Mouse (Mus musculus) kidney, postnatal 36 days (tissue): Measurements from ENCODE around the gene Dach1.
A peak's percentile ranks its signal among the peaks of the same experiment; 100 is the strongest.

Source experiments
- DNase-seq, 2 experiments: peaks; one replicate each; pipeline ENCODE4 v3.0.0; 2021 to 2022; ENCODE audit warnings: mixed read lengths in 2 of 2

Dach1 gene

GRCm38 (mm10) chr14:98108764-98109163, 60.8 kb downstream of the Dach1 start:
- DNase-seq, result no peak

DNA sequence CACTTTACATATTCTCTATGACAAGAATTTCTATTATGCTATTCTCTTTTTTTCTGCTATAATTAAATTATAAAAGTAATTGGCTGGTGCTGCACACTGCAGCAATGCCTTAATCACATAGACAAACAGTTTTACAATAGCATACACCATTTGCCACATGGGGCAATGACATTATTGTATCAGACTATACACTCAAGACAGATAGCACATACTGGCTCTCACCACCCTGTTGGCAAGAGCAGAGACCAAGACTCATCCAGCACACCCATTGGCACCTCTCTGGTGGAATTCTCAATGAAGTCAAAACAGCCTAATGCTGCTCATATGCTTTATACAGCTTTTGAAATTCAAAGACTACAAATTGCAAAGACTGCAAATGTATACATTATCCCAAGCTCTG, 63.4 kb downstream of the Dach1 start:
- DNase-seq, result no peak

- DNase-seq, result no peak
These were observed 65.1 kb downstream of the Dach1 start for GRCm38 (mm10) chr14:98104314-98104955.

DNA sequence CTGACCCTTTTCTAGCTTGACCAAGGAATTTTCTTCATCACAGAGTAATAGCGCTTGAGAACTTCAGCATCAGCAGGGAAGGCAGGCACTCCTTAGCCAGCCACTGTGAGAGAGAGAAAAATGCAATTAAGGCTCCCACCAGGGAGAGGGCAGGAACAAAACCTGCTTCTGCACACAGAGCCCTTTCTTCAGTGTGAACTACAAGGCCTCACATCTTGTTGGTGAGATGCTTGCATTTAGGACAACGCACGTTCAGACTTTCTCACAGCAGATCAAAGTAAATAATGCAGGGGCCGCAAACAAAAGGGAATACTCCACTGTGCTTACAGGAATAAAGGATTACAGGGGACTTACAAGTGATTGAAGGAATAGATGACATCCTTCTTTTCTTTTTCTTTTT, 74.3 kb downstream of the Dach1 start:
- DNase-seq, result no peak

DNA sequence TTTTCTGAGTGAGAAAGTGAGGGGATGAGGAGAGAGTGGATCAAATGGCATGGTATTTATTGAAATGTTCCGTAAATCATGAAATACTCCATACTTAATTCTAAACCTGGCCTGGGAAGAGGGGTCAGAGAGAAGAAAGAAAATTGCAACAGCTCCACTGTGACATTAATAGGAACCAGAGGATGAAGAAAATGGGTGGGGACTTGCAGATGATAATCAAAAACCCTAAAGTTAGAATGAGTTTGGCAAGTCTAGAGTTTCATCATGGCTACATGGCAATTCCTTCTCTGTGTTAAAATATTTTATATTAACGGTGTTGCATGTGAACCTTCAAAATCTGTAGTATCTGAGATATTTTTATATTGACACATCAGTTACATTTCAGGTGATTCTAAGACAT, 80.3 kb downstream of the Dach1 start:
- no peak for DNase-seq

DNA sequence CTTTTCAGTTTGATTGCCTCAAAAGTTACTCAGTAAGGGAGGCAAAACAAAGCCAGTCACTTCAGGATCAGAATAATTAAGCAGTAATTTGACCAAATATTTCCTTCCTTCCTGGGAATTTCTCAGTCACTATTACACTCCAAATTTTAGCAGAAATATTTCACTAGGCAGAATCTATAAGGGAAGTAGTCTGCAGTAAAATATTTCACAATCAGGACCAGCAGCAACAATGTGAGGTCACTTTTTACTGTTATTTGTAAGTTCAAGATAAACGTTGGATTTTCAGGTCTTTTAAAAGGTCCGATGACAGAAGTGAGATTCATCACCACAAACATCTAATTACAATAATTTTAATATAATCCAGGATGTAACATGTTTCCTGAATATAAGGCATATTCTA, 82.2 kb downstream of the Dach1 start:
- no peak for DNase-seq

GRCm38 (mm10) chr14:98086794-98087193, 82.8 kb downstream of the Dach1 start:
- no peak for DNase-seq

DNA sequence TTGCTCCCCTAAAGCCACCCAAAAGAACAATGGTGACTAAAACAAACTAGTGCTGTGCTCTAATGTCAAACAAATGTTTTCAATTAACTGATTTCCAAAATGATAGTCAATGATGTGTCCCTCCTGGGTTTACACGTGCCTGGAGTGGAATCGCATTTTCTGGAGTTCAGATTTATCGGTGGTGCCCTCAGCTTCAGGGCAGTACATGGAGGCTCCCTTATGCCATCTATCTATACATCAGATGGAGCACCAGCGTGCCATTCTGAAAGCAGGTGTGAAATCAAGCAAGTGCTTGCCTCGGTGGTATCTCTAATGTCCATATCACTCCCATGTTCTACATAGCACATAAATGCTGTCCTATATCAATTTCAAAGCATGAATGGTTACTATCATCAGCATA, 84.4 kb downstream of the Dach1 start:
- no peak for DNase-seq

GRCm38 (mm10) chr14:98084720-98085119, 84.8 kb downstream of the Dach1 start:
- no peak for DNase-seq

GRCm38 (mm10) chr14:98083419-98083818, 86.1 kb downstream of the Dach1 start:
- no peak for DNase-seq

- peak in 1 of 2 experiments; percentile 15 for DNase-seq
These were observed 89.6 kb downstream of the Dach1 start for GRCm38 (mm10) chr14:98080014-98080413.

- no peak for DNase-seq
These were observed 91.6 kb downstream of the Dach1 start for GRCm38 (mm10) chr14:98077996-98078395.

DNA sequence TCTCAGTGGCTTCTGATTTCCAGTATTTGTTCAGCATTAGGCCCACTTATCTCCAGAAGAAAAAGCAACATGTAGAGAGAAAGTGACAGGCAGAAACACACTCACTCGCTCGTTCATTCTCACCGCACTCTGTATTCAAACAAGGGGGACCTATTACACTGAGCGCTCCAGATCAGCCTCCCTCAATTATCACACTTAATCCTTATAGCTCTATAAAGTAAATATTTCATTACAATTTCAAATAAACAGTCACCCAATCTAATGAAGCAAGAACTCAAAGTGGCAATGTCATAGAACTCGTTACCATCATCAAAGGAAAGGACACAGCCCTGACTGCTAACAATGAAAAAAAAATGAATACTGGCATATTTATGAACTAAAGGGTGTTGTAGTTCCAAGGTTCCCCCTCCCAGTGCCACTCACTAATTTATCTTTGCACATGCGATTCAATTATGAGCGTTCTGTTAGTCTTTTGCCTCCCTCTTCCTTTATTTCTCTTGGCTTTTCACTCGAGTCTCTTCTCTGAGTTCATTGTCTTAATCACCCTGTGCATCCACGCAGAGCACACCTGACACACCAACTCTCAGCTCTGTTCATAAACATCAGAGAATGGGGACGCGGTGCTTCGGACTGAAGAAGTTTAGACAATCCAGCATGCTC, 96.0 kb downstream of the Dach1 start:
- no peak for DNase-seq

DNA sequence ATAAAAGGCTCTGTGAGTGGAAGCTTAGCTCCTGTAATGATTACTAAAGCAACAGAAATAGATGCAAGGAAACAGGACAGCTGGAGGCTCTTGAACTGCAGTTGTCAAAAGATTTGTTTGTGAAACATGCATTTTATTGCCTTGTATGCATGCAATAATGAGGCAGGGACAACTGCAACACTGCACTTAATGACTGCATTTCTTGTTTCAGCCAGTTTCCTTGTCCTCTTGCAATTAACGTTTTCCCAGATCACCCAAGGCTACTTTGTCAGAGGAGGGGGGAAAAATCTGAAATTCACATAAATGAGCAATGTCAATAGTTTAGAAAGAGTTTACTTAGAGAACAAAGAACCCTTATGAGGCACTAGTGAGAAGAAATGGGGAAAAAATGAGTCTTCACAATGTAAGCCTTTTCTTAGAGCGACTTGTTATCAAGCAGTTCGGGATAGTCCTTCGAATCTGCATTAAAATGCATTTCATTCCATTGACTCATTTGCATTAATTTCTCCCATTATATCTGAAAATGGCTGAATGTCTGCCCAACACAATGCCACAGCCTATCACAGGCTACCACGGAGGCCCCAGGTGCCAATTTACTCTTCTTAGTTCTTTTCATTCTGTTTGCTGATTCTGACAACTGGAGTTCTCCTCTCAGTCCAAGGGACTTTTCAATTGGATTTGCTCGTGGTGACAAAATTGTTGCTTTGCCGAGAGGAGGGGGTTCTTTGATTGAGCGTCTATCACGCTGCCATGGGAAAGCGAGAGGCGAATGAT, 96.7 kb downstream of the Dach1 start:
- no peak for DNase-seq

- DNase-seq, result peak; percentile 3 to 24
These were observed 97.7 kb downstream of the Dach1 start for GRCm38 (mm10) chr14:98071877-98072276.

DNA sequence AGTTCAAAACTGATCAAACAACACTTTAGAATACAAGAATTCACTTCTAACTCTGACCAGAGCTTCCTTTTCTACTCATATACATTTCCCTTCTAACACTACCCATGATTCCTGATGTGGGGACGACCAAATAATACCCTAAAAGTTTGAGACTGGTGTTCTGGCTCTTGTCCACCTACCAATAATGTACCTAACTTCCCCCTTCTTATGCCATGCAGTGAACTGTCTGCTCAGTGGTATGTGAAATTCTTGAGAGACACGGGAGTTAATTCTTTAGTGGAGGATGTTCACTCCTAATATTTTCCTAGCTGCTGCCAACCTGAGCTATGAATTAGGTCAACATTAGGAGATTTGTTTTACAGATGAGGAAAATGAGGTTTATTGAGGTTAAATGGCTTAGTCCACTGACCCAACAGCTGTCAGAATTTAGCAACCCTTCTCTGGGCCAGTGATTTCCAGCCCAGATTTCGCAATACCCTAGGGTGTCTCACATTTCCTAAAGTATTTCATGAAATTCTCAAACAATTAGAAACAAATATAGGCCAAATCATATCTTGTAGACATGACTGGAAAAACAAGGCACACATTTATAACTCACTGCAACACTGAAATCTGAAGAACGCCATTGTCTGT, 102.2 kb downstream of the Dach1 start:
- DNase-seq, result peak; percentile 13 to 31

- no peak for DNase-seq
These were observed 105.4 kb downstream of the Dach1 start for GRCm38 (mm10) chr14:98064190-98064589.

GRCm38 (mm10) chr14:98049329-98049728, 120.2 kb downstream of the Dach1 start:
- no peak for DNase-seq

GRCm38 (mm10) chr14:98048403-98048802, 121.2 kb downstream of the Dach1 start:
- no peak for DNase-seq

- no peak for DNase-seq
These were observed 121.9 kb downstream of the Dach1 start for GRCm38 (mm10) chr14:98047670-98048069.

- no peak for DNase-seq
These were observed 122.6 kb downstream of the Dach1 start for GRCm38 (mm10) chr14:98046960-98047359.

DNA sequence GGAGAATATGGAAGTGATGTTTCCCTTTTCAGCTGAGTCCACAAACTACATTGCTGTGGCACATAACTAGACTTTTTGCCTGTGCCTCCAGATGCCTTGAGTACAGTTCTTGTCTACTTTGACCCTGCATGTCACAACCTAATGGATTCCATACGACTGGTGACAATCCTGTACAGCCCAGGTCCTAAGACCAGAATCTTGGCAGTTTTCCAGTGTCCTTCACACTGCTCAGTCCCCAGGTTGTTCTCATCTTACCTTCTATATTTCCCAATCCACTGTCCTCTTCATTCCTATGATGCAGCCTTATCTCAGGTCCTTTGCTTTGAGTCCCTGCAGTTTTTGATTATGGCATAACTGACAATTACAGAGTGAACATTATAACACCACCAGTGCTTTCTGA, 131.0 kb downstream of the Dach1 start:
- DNase-seq, result no peak

DNA sequence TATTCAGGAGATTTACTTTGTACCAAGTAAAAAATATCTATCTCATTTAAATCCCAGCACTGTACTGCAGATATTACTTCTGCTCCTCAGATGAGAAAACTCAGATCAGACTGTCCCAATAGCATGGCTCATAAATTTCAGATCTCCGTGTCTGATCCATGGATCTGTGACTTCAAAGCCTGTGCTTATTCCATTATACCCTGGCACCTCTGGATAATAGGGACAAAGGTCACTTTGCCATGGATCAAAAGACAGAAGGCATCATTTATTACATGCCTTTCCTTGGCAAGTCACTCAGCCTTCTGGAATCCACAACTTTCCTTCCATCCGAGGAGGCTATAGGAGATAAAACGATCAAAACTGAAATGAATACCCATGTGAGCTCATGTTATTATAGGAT, 132.4 kb downstream of the Dach1 start:
- DNase-seq, result peak in 1 of 2 experiments; percentile 12

GRCm38 (mm10) chr14:98035261-98035660, 134.3 kb downstream of the Dach1 start:
- no peak for DNase-seq
